Mouse (Mus musculus): ENCODE results near the gene Lrrc4.

DNA sequence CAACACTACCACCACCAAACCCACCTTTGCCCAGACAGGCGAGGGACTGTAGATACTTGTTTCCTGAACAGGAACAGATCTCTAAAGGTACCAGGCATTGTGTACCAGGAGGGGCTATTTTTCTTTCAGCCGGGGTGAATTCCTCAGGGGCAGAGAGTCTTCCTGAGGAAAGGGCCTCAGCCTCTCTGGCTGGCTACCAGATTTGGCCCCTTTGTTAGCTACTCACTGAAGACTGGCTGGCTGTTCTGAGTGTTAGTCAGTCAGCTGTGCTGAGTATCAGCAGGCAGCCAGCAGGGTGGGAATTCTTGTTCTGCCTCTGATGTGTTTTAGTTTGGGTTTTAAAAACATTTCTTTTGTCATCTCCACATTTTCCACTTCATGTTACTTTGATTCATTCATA lies 198.4 kb downstream of the Lrrc4 start:
- TF ChIP-seq POLR2A (IDR thresholded peaks at IDR 0.05; ENCODE audit: borderline replicate concordance, control insufficient read depth, low read depth, low read length) = no peak
- no peak for TF ChIP-seq CTCF (IDR thresholded peaks at IDR 0.05; ENCODE audit: control insufficient read depth, insufficient read depth, low read length)
